Mouse (Mus musculus) hindbrain, embryonic 11.5 days (tissue): ENCODE measurements at regions not wholly inside any gene's neighbourhood (a gene's known extent, or its start where the extent isn't known, plus 50 kb on each side); places are given as distances from the start of the nearest gene placed in this dataset.
"Not testable (repeated sequence)": the region's sequence is repeated elsewhere in the genome, so short reads cannot be mapped to it uniquely, and the experiment has no call there.

Experiments
- ATAC-seq: fragments of 200-750 bp; cut with Nextera tagmentation; 2 replicates; pipeline ENCODE4 v1.8.0; 2017; ENCODE audit warnings: mild to moderate bottlenecking, moderate TSS enrichment, moderate library complexity; ENCODE audit not compliant: low FRiP score
- DNase-seq: peaks from one replicate; pipeline ENCODE4 v3.0.0-alpha.2; 2015; ENCODE audit warnings: low spot score
- H3K27ac ChIP-seq: fragments of 300-500 bp; sonication (generic); 2 replicates; pipeline ENCODE4 v1.5.1; 2014; ENCODE audit warnings: mild to moderate bottlenecking, low read depth, low read length
- H3K27me3 ChIP-seq: fragments of 300-500 bp; sonication (generic); 2 replicates; pipeline ENCODE4 v1.6.1; 2014; ENCODE audit warnings: mild to moderate bottlenecking, low read length, moderate library complexity, mixed read lengths; ENCODE audit not compliant: control insufficient read depth, insufficient read depth
- H3K36me3 ChIP-seq: fragments of 300-500 bp; sonication (generic); 2 replicates; pipeline ENCODE4 v1.6.1; 2014; ENCODE audit warnings: mild to moderate bottlenecking, low read length, moderate library complexity, mixed read lengths; ENCODE audit not compliant: control insufficient read depth, insufficient read depth
- H3K4me1 ChIP-seq: fragments of 300-500 bp; sonication (generic); replicated peaks from 2 replicates; pipeline ENCODE4 v1.6.1; 2014; ENCODE audit warnings: low read length, mixed read lengths; ENCODE audit not compliant: control insufficient read depth, insufficient read depth
- H3K4me2 ChIP-seq: fragments of 300-500 bp; sonication (generic); replicated peaks from 2 replicates; pipeline ENCODE4 v1.6.1; 2014; ENCODE audit warnings: mild to moderate bottlenecking, low read depth, low read length
- H3K4me3 ChIP-seq: fragments of 300-500 bp; sonication (generic); 2 replicates; pipeline ENCODE4 v1.5.1; 2014; ENCODE audit warnings: low read depth, low read length
- H3K9ac ChIP-seq: fragments of 300-500 bp; sonication (generic); 2 replicates; pipeline ENCODE4 v1.6.1; 2014; ENCODE audit warnings: low read depth, low read length
- H3K9me3 ChIP-seq: fragments of 300-500 bp; sonication (generic); 2 replicates; pipeline ENCODE4 v1.6.1; 2016; ENCODE audit warnings: low read length; ENCODE audit not compliant: control insufficient read depth
- WGBS: fragments of 180-500 bp; shearing (Covaris S2); extraction: QIAGEN DNeasy Blood & Tissue Kit; methylation state at CpG from one replicate; pipeline ENCODE4 v1.1.7; 2014; 5-methylcytosine and 5-hydroxymethylcytosine counted together

DNA sequence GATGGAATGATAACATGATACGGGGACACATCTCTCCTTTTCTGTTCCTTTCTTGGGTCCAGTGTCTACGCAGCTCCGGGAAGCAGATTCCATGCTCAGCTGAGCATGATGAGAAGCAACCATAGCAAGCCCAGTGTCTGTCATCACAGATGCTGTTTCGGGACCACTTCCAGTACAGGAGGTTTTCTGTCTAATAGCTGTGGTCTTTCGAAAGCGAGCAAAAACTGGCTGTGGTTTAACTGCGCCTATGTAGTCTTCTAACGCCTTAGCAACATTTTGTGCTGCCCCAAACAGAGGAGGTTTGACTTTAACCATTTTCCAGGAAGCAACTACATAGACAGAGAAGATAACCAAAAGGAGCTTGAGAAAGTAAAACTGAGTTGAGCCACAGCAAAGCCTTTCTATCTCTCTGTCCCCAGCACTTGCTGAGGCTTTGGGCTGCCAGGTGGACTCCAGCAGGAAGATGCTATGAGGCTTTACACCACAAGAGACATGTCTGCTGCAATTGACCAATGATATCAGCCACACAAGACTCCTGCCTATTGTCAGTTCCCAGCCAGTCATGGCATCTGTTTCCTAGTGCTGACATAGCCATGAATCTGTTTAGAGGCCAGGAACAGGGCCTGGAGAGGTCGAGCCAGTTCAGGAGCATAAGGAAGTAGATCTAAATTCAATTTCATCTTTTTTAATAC lies 95.1 kb downstream of the Stard3nl start:
- DNase-seq, H3K36me3 ChIP-seq, H3K27me3 ChIP-seq, H3K4me3 ChIP-seq, H3K9me3 ChIP-seq, H3K27ac ChIP-seq, H3K9ac ChIP-seq, ATAC-seq, H3K4me1 ChIP-seq, H3K4me2 ChIP-seq: not testable (repeated sequence)
- WGBS = 87% methylated on average over 9 of the region's 9 CpGs

DNA sequence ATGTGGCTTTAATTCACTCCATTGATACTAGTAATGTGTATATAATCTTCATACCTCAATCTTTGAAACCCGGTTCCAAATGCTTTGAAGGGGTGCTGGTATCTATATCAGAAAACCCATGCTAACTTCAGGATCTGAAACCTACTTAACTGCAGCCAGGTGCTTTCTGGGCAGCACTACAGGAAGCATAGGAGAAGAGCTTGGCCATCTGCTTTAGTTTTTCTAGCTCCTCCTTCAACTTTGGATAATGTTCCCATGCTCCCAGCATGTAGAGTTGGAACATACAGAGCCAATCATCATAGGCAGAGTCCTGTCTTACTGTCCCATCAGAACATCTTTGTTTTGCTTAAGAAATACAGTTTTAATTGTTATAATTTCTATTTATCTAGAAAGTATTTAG lies 99.3 kb downstream of the Stard3nl start:
- DNase-seq (no peak), ATAC-seq (no peak)
- Histone ChIP-seq H3K27me3 (no peaks in the 10 kb centered on the region), H3K9ac (no peak overlapping the region), H3K4me1 (no peaks in the 10 kb centered on the region), H3K4me3 (no peak overlapping the region), H3K4me2 (no peak overlapping the region), H3K36me3 (no peaks in the 10 kb centered on the region), H3K9me3 (no peaks in the 10 kb centered on the region), H3K27ac (no peak overlapping the region)
- 83% methylated on average over 1 of the region's 1 CpGs for WGBS

DNA sequence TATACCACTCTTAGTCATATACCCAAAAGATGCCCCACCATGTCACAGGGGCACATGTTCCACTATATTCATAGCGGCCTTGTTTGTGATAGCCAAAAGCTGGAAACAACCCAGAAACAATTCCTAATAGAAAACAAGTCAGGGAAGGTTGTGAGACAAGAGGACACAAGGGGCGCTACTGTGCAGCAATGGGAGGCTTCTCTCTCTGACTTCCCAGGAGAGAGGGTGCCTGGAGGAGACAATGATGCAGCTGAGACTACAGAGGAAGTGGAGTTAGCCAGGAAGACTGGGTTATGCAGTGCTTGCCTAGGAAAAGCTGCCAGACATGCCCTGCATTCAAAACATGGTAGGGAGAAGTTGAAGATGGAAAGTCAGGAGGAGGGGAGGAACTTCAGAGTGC lies 102.6 kb downstream of the Stard3nl start:
- no peak for ATAC-seq
- no peak overlapping the region for H3K9ac ChIP-seq
- no peak overlapping the region for H3K27ac ChIP-seq
- WGBS = 57% methylated on average over 2 of the region's 2 CpGs
- H3K4me2 ChIP-seq = no peak overlapping the region
- H3K27me3 ChIP-seq = no peaks in the 10 kb centered on the region
- DNase-seq = no peak
- no peaks in the 10 kb centered on the region for H3K4me1 ChIP-seq
- H3K36me3 ChIP-seq = no peaks in the 10 kb centered on the region
- no peak overlapping the region for H3K4me3 ChIP-seq
- H3K9me3 ChIP-seq = no peaks in the 10 kb centered on the region

DNA sequence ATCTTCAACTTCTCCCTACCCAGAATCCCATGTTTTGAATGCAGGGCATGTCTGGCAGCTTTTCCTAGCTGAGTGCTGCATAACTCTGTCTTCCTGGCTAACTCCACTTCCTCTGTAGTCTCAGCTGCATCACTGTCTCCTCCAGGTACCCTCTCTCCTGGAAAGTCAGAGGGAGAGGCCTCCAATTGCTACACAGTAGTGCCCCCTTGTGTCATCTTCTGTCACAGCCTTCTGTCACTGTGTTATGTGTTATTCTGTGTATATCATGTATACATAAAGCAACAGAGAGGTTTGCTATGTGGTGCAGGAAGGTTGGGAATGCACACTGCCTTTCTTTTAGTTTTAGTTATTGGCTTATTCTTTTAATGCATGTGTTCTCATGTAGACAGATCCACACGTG lies 112.4 kb downstream of the Stard3nl start:
- Histone ChIP-seq H3K9me3 (no peaks in the 10 kb centered on the region), H3K27ac (no peak overlapping the region), H3K4me1 (no peaks in the 10 kb centered on the region), H3K4me2 (no peak overlapping the region), H3K27me3 (no peaks in the 10 kb centered on the region), H3K9ac (no peak overlapping the region), H3K36me3 (no peaks in the 10 kb centered on the region), H3K4me3 (no peak overlapping the region)
- ATAC-seq = no peak
- 72% methylated on average over 1 of the region's 1 CpGs for WGBS
- no peak for DNase-seq

DNA sequence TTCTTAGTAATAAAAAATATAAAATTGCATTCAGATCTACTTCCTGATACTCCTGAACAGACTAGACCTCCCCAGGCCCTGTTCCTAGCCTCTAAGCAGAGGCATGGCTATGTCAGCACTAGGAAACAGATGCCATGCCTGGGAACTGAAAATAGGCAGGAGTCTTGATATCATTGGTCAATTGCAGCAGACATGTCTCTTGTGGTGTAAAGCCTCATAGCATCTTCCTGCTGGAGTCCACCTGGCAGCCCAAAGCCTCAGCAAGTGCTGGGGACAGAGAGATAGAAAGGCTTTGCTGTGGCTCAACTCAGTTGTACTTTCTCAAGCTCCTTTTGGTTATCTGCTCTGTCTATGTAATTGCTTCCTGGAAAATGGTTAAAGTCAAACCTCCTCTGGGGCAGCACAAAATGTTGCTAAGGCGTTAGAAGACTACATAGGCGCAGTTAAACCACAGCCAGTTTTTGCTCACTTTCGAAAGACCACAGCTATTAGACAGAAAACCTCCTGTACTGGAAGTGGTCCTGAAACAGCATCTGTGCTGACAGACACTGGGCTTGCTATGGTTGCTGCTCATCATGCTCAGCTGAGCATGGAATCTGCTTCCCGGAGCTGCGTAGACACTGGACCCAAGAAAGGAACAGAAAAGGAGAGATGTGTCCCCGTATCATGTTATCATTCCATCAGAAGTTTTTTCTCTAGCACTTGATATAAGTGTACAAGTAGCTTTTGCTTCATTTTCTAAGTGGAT lies 122.9 kb downstream of the Stard3nl start:
- not testable (repeated sequence) for H3K27ac ChIP-seq, H3K4me2 ChIP-seq, H3K9me3 ChIP-seq, DNase-seq, H3K36me3 ChIP-seq, ATAC-seq, H3K27me3 ChIP-seq, H3K4me3 ChIP-seq, H3K4me1 ChIP-seq, H3K9ac ChIP-seq
- WGBS = 89% methylated on average over 6 of the region's 6 CpGs

DNA sequence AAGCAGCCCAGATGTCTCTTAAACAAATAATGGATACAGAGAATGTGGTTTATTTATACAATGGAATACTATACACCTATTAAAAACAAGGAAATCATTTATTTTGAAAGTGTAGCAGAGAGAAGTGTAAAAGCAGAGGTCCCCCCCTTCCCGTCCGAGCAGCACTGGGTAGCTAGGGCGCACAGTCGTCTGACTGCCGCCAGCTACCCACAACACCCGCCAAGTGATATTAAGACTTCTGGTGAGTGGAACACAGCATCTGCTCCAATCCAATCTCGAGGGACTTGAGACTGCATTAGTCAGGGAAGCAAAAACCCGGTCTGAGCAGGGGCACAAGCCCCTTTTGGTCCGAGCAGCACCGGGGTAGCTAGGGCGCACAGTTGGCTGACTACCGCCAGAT lies 130.6 kb downstream of the Stard3nl start:
- not testable (repeated sequence) for H3K27ac ChIP-seq, DNase-seq
- 84% methylated on average over 9 of the region's 12 CpGs for WGBS

DNA sequence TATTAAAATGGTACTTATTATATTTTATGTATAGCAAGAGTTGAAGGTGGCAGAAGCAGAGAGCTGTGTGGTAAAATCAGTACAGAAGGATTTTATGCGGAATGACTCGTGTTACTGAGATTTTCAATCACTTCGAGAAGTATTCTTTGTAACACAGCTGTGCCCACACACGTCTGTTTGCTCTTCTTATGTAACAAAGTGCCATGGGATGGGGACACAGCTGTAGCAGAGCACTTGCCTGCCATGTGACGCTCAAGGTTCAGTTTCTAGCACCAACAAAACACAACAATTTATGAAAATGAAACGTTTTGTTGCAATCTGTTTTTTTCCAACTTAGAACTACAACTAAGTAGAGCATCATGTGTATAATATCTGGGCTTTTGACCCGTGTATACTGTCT lies 149.0 kb downstream of the Stard3nl start:
- H3K9me3 ChIP-seq, H3K27ac ChIP-seq, H3K27me3 ChIP-seq, H3K36me3 ChIP-seq, ATAC-seq, H3K4me1 ChIP-seq, H3K4me3 ChIP-seq, DNase-seq, H3K4me2 ChIP-seq, H3K9ac ChIP-seq: not testable (repeated sequence)
- WGBS = 84% methylated on average over 6 of the region's 7 CpGs

More for the DNA sequence above, 130.6 kb downstream of the Stard3nl start:
- not testable (repeated sequence) for H3K4me1 ChIP-seq, ATAC-seq, H3K4me2 ChIP-seq, H3K9me3 ChIP-seq, H3K36me3 ChIP-seq, H3K27me3 ChIP-seq, H3K9ac ChIP-seq, H3K4me3 ChIP-seq

DNA sequence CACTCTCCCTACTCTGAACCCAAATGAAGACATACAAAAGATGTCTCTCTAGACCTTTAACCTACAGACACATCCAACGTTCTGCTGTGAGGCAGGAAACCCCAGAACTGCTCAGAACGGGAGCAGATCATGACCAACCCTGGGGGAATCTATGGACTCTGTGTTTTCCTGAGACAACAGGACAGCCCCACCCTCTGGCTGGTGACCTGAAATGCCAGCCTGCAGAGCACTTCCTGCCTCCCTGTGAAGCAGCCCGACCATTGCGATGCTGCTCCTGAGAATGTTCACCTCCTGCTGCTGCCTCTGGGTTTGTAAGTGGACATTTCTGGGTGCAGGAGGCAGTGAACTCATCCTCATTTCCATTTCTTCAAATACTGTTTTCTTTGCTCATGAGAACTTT lies 153.0 kb downstream of the Stard3nl start:
- DNase-seq, H3K9ac ChIP-seq, H3K27me3 ChIP-seq, H3K4me3 ChIP-seq, H3K4me1 ChIP-seq, H3K9me3 ChIP-seq, H3K4me2 ChIP-seq, H3K36me3 ChIP-seq, H3K27ac ChIP-seq, ATAC-seq: not testable (repeated sequence)
- WGBS = 52% methylated on average over 4 of the region's 4 CpGs

DNA sequence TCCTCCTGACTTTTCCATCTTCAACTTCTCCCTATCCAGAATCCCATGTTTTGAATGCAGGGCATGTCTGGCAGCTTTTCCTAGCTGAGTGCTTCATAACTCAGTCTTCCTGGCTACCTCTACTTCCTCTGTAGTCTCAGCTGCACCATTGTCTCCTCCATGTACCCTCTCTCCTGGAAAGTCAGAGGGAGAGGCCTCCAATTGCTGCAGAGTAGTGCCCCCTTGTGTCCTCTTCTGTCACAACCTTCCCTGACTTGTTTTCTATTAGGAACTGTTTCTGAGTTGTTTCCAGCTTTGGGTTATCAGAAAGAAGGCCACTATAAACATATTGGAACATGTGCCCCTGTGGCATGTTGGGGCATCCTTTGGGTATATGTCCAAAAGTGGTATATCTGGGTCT lies 159.3 kb downstream of the Stard3nl start:
- H3K36me3 ChIP-seq = no peaks in the 10 kb centered on the region
- no peak overlapping the region for H3K4me3 ChIP-seq
- ATAC-seq = no peak

More for the DNA sequence above, 159.3 kb downstream of the Stard3nl start:
- no peaks in the 10 kb centered on the region for H3K27me3 ChIP-seq
- peak; percentile 37 for DNase-seq
- H3K9me3 ChIP-seq = no peaks in the 10 kb centered on the region
- H3K27ac ChIP-seq = no peak overlapping the region
- H3K9ac ChIP-seq = no peak overlapping the region
- H3K4me2 ChIP-seq = no peak overlapping the region
- H3K4me1 ChIP-seq = no peaks in the 10 kb centered on the region
